Mouse (Mus musculus) lung, postnatal 36 days (tissue): Measurements from ENCODE around the gene Bicd2.
A peak's percentile ranks its signal among the peaks of the same experiment; 100 is the strongest.

ENCODE experiments used
- DNase-seq: peaks from one replicate; pipeline ENCODE4 v3.0.0; 2022; ENCODE audit warnings: mixed read lengths

The Bicd2 gene

GRCm38 (mm10) chr13:49326246-49327206 lies 14.9 kb upstream of the Bicd2 start:
- DNase-seq = peak; percentile 83

- no peak for DNase-seq
These were observed 13.3 kb upstream of the Bicd2 start for GRCm38 (mm10) chr13:49328101-49328500.

GRCm38 (mm10) chr13:49333250-49333649 lies 8.1 kb upstream of the Bicd2 start:
- DNase-seq = no peak

- no peak for DNase-seq
These were observed 6.1 kb upstream of the Bicd2 start for GRCm38 (mm10) chr13:49335077-49335982.

GRCm38 (mm10) chr13:49338893-49339546 lies 2.4 kb upstream of the Bicd2 start:
- peak; percentile 77 for DNase-seq

GRCm38 (mm10) chr13:49341831-49342722 lies 692 bp downstream of the Bicd2 start:
- DNase-seq = no peak

GRCm38 (mm10) chr13:49342723-49343100 lies 1.3 kb downstream of the Bicd2 start:
- peak; percentile 56 for DNase-seq

- DNase-seq = no peak
These were observed 3.2 kb downstream of the Bicd2 start for GRCm38 (mm10) chr13:49344567-49344966.

GRCm38 (mm10) chr13:49345476-49345875 lies 4.1 kb downstream of the Bicd2 start:
- DNase-seq = peak; percentile 82

- DNase-seq = no peak
These were observed 7.1 kb downstream of the Bicd2 start for GRCm38 (mm10) chr13:49348522-49348921.

GRCm38 (mm10) chr13:49349335-49349734 lies 8.0 kb downstream of the Bicd2 start:
- DNase-seq = no peak

- DNase-seq = no peak
These were observed 8.6 kb downstream of the Bicd2 start for GRCm38 (mm10) chr13:49349836-49350505.

- DNase-seq = no peak
These were observed 11.3 kb downstream of the Bicd2 start for GRCm38 (mm10) chr13:49352581-49353159.

GRCm38 (mm10) chr13:49353422-49353821 lies 12.0 kb downstream of the Bicd2 start:
- DNase-seq = no peak

GRCm38 (mm10) chr13:49353991-49354507 lies 12.7 kb downstream of the Bicd2 start:
- DNase-seq = no peak

- DNase-seq = no peak
These were observed 14.2 kb downstream of the Bicd2 start for GRCm38 (mm10) chr13:49355461-49356061.

GRCm38 (mm10) chr13:49356090-49356489 lies 14.7 kb downstream of the Bicd2 start:
- DNase-seq = no peak

- no peak for DNase-seq
These were observed 16.1 kb downstream of the Bicd2 start for GRCm38 (mm10) chr13:49357367-49358026.

- no peak for DNase-seq
These were observed 16.8 kb downstream of the Bicd2 start for GRCm38 (mm10) chr13:49358184-49358583.
